Mouse (Mus musculus) urinary bladder, postnatal 10 days (tissue): Measurements from ENCODE around the gene Mlip.
"Not testable (repeated sequence)": the region's sequence is repeated elsewhere in the genome, so short reads cannot be mapped to it uniquely, and the experiment has no call there.

Source experiments
- DNase-seq: peaks from one replicate; pipeline ENCODE4 v3.0.0; 2022; ENCODE audit warnings: low spot score

Gene Mlip

GRCm38 (mm10) chr9:77352432-77353175, at the start of gene Mlip:
Mlip (minus strand) TSS chr9:77352969.
- no peak for DNase-seq

DNA sequence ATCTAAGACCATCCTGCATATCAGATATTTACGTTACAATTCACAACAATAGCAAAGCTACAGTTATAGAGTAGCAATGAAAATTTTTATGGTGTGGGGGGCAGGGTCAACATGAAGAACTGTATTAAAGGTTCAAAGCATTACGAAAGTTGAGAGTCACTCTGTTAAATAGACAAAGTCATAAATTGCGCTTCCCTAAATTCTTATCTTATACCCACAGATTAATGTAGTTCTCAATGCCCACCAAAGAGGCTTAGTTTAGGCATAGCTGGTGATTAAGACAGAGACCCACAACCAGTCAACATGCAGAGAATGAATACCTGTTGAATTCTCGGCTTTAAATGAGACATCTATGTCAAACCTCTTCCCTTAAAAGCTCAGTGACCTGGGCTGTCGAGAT, 47.0 kb upstream of the Mlip start:
- no peak for DNase-seq

DNA sequence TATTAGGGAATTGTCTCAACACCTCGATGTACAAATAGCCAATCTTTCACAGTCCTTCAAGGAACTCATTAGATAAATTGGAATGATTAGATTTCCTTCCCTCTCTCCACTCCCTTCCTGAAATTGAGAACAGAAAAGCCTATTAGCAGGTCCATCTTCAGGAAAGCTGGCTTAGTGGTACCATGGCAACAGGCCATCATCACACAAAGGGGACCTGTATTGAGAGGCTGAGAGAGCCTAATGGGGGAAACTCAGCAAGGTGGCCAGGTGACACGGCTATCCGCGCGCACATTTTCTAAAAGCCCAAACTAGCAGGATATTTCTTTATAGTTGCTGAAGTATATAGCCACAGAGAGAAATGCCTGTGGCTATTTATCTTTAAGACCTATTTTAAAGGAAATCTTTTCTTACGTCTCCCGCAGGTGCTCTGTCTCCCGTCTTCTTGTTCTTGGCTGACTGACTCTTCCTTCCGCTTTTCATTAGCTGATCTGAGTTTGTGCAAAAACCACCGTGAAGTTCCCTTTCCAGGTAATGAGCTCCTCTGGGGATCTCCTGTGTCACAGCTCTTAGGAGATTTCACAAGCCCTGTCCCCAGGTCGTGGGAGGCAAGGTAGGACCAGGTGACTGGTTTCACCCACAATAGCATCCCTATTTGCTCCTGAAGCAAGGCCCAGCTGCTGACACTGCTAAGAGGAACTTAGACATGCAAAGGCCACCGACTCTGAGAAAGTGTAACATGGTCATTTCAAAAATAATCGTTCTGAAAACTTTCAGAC, 46.3 kb upstream of the Mlip start:
- no peak for DNase-seq

- DNase-seq = no peak
These were observed 44.3 kb upstream of the Mlip start for GRCm38 (mm10) chr9:77397027-77397426.

GRCm38 (mm10) chr9:77391248-77391647, 38.5 kb upstream of the Mlip start:
- no peak for DNase-seq

- DNase-seq = no peak
These were observed 36.2 kb upstream of the Mlip start for GRCm38 (mm10) chr9:77388956-77389355.

- no peak for DNase-seq
These were observed 34.0 kb upstream of the Mlip start for GRCm38 (mm10) chr9:77386751-77387150.

DNA sequence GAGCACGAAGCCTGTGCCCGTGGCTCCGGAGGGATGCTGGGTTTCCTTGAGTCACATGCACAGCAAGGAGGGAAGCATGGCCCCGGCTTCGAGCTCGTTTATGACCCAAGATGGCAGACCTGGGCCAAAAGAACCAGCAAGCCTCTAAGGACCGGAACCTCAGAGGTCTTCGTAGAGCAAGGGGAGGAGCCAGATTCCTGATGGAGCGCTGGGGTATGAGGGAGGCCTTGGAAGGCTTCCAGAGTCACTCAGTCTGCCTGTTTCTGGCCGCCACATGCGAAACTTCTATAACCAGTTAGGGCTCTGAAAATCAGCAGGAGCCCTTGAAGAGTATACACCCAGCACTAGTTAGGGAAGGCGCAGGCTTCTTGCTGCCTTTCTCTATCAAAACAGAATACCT, 32.8 kb upstream of the Mlip start:
- no peak for DNase-seq

GRCm38 (mm10) chr9:77384651-77385050, 31.9 kb upstream of the Mlip start:
- no peak for DNase-seq

DNA sequence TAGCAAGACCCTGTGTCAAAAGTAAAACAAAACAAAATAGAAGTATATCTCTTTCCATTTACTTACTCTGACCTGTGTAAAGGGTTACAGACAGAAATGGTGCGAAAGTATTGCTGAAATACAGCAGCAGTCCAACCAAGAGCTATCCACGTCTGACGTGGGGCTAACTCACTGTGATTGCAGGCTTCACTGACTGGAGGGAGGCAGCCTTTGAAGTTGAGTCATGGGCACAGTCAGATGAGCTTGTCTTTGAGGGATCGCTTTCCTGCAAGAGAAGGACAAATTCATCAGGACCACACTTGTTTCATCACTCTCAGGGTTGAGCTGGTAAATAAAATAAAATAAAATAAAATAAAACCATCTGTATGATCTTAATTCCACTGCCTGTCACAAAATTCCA, 31.2 kb upstream of the Mlip start:
- no peak for DNase-seq

DNA sequence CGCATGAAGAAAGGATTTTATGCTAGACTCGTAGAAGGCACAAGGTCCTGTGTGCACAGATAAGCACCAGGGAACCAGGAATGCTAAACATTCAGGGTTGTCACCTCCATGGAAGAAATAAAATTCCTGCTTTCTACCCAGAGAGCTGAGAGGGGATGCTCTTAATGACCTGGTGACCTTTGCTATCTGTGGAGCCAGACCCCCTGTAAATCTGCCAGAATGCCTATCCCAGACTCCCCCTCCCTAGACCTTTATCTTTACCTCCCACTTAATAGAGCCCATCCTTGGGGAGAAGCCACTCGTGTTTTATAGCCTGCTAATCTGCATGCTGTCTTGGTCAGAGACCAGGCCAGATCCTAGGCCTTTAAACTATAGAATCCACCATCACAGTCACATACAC, 29.7 kb upstream of the Mlip start:
- DNase-seq = no peak

DNA sequence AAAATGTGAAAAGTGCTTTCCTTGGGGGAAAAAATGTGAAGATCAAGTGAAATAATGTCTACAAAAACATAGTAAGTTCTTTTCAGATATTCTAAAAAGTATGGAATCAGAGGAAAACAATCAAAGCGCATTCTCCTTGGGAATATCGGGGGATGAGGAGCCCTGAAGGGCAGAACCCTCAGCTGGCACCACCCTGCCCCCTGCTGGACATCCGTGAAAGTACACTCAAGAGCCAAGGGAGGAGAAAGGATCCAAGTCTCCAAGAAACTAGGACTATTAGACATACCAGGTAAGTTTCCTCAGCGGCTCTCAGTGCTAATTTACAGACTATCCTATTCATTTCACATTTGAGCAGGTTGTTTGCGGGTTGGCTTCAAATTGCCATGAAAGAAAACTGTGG, 28.8 kb upstream of the Mlip start:
- DNase-seq = peak; percentile 41

GRCm38 (mm10) chr9:77379625-77380024, 26.9 kb upstream of the Mlip start:
- DNase-seq = peak; percentile 55

DNA sequence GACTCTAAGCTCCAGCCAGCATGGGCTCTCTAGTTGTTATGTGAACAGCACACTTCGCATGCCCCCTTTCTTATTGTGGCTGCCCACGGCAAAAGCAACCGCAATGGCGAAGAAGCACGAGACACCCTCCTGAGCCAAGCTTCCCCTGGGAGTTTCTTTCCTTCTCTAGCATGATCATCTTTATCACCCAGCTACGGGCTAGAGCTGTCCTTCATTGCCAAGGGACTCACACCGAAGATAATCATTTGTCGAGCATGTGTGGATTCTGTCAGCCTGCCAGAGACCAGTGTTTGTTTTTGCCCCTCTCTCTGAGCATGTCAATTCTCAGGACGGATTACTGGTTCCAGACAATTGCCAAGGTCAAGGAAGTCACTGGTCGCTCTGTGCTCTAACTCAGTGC, 24.9 kb upstream of the Mlip start:
- DNase-seq = no peak

DNA sequence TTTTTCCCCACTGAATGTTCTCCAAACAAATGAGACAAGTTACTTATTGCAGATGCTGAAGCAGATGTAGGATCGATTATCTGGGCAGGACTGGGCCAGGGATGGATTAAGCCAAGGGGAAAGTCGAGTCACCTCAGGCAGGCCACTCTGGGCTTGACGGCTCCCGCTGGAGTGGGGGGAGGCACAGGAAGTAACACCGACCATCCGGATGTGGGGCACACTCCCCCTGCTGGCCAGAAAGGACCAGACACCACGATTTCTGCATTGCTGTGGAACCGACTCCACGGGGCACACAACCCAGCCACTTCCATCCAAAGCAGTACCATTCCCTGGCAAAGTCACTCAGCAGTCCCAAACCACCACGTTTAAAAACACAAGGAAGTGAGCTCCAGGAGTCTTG, 24.3 kb upstream of the Mlip start:
- DNase-seq = no peak

DNA sequence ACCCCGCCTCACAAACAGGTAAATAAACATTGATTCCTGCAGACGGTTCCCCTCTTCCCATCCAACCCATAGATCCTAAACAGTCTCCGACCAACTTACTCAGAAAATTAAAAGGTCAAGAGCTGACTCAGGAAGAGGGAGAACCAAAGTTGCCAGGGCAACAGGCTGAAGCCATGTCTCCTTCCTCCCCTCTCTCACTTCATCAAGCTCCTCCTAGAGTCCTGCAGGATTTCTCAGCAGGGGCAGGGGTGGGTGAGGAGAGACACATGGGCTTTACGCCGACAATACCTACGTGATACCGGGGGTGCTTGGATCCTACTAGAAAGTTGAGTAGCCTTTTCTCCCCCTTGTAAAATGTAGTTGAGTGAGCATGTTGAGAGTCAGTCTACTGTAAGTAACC, 23.8 kb upstream of the Mlip start:
- DNase-seq = no peak

DNA sequence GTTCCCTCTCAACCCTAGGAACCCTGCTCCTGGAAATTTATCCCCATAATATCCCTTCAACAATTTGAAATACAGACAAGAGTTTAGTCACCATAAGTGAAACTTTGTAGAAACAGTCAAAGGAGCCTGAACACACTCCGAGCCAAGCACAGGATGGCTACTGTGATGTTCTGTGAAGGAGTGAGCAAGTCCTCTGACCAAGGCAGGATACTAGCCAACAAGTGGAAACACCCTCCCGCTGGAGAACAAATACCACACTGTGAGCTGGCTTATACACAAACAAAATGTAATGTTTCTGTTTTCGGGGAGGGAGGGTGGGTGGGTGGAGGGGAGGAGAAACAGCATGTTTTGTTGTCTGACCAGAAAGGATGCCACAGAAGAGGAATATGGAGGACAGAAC, 17.9 kb upstream of the Mlip start:
- DNase-seq = no peak

- DNase-seq = no peak
These were observed 16.5 kb upstream of the Mlip start for GRCm38 (mm10) chr9:77369262-77369661.

- not testable (repeated sequence) for DNase-seq
These were observed 11.9 kb upstream of the Mlip start for GRCm38 (mm10) chr9:77364681-77365080.

DNA sequence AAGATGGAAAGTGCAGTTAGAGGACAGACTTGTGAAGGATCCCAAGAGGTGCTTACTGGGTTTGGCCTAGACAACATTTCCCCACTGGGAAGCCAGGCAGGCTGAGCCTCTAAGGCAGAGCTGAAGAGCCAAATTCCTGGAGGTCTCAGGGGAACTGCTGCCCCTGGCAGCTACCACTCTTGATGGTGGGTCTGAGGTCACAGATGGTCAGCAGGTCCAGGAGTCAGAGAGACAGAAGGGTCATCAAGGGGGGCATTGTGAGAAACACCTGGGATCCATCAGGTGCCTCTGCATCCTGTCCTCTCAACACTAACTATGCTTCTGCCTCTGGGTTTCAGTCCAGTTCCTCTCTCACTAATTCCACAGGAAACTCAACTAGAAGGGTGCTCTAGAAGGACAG, 10.1 kb upstream of the Mlip start:
- no peak for DNase-seq

DNA sequence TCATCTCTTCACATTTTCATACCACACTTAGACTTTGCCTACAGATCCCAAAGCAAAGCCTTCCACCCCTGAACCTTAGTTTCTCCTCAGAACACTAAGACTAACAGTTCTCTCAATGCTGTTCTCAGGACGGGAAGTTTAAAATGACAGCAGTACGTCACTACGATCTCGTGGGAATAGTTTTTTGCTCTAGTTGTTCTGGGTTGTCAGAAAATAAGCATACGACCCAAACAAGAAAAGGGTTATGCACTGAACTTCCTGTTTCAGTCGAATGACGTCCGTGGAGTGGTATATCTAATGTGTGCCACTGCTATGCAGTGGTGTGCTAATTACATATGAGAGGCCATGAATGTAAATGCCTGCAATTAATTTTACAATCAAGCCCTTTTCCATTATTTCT, 7.9 kb upstream of the Mlip start:
- no peak for DNase-seq

DNA sequence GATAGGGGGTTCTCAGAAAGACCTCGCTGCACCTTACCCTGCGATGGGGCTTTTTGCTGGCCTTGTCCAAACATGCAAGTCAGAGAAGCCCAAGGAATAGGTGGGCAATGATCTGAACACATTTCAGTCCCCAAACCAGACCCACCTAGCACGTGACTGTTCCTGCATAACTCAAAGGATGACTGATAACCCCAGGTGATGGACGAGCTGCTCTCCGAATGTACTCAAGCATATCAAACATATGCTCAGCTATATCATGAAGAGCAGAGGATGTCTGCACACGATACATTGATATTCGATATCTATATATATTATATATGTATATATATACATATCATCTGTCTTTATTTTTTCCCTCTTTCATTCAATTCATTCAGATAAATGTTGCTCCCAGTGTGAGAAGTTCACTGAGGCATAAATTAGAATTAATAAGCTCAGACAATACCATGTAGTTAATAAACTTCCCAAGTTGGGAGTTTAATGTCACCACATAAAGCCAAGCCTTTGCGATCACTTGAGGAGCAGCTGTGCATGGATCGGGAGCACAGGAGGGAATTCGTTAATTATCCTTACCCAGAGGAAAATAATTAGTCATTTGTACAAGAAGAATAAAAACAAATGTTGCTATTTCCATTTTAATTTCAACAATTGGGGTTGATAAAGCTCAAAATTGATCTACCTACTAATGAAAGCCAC, 6.7 kb upstream of the Mlip start:
- DNase-seq = no peak

DNA sequence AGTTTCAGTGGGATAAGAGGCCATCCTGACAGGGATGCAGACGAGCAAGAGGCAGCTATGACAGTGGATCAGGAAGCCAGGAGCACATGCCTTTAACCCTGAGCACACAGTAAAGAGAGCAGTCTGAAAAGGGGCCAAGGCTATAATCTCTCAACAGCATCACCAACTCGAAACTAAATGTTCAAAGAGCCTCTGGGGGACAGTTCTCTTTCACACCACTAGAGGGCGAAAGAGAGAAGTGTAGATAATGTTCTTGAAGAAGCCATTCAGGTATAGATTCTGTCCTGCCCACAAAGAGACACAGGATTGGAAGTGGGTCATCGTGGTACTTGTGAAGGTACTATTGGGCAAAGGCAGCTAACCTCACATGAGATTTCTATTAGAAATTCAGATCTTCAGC, 1.2 kb upstream of the Mlip start:
- DNase-seq = no peak
